Mouse (Mus musculus) heart, postnatal 4 days (tissue): ENCODE data around the gene Rnf17. TPM values are rescaled to one million over a fixed set of nuclear protein-coding genes. Genes with fewer than 3 reads are reported as not detected.
A peak's percentile ranks its signal among the peaks of the same experiment; 100 is the strongest.

Experiments used
- DNase-seq: peaks from one replicate; pipeline ENCODE4 v3.0.0; 2021
- total RNA-seq, 2 experiments: library from RNA; stranded (reverse); gene quantifications; 2 replicates each; pipeline ENCODE4 v1.2.3; 2021

Gene Rnf17
- total RNA-seq, 2 experiments from 2014 or later = 1.6 TPM

GRCm38 (mm10) chr14:56512084-56512483 is 109.7 kb downstream of the Rnf17 start:
- peak; percentile 15 for DNase-seq

- no peak for DNase-seq
These were observed 112.4 kb downstream of the Rnf17 start for GRCm38 (mm10) chr14:56514775-56515174.

DNA sequence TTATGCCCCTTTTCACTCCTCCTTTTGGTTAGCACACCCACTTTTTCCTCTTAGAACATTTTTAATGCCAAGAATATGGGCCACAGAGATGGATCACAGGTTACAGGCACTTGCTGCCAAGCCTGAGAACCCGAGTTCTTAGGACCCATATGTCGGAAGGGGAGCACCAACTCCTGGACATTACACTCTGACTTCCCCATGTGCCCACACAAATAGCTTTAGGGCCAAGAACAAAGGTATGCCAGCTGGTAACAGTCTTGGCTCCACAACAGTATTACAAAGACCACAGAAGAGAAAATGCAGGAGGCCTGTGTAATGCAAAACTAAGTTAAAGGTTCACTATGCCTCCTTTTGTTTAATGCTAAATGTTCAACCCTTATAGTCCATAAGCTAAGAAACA is 128.4 kb downstream of the Rnf17 start:
- no peak for DNase-seq

DNA sequence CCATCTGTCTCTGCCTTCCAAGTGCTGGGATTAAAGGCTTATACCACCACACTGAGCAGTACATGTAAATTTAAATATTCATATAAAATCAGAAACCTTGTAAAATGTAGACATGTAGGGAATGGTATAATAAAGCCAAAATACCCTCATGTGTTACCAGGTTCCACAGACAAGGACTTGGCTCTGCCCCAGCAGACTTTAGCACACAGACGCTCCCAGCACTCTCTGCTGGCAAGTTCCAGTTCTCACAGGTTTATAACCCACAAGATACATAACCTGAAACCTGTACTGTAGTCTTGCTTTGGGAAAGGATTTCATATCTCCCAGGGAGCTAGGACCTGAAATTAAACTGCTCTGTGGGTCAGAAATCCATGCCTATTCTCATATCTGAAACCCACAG is 142.6 kb downstream of the Rnf17 start:
- no peak for DNase-seq

GRCm38 (mm10) chr14:56545491-56545890 is 143.1 kb downstream of the Rnf17 start:
- no peak for DNase-seq

DNA sequence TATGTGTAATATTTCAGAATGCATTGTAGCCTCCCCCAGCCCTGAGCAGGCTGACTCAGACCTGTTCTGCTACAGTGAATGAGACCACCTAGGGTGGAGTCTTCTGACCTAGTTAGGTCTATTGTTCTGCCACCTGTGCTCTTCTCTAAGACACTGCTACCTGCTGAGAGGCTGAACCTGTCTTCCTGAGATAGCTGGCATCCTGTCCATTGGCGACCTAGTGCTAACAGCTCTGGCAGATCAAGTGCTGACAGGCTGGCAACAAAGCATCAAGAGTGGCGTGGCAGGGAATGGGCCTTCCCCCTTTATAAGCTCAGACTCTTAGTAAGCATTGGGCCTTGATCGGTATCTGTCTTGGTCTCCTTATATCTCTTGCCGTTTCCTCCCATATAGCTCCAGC is 148.6 kb downstream of the Rnf17 start:
- DNase-seq = no peak

DNA sequence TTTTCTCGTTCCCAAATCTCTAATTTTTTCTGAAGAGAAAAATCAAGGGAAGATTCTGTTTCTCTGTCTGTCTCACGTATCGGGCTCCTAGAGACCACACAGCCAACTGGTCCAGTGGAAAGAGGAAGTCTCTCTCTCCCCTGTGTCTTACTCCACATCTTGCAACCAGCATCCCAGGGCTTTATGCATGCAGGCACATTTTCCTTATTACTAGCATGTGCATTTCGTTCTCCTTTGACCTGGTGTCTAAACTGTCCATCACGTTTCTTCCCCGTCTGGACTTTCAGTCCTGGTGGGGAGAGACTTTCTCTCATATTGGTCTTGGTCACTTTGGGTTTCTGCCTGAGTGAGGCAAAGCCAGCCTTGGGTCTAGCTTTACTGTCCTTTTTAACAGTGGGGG is 150.5 kb downstream of the Rnf17 start:
- no peak for DNase-seq

DNA sequence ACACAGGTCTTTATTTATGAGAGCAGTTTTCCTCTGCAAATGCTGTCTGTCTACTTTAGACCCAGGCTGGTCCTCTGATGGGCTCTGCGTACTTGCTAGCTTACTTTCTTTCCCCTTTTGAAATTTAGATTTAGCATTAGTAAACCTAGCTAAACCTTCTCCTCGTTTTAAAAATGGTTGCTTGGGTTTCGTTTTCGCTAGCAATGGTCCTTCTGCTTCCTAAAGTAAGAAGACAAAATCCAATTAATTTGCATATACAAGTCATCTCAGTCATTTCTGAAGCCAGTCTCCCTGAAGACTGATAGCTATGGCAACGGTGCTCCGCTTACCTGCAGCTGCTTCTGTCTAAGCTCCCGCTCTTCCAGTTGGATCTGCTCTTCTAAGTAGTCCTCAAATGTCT is 150.9 kb downstream of the Rnf17 start:
- no peak for DNase-seq

GRCm38 (mm10) chr14:56554716-56555115 is 152.3 kb downstream of the Rnf17 start:
- DNase-seq = no peak

DNA sequence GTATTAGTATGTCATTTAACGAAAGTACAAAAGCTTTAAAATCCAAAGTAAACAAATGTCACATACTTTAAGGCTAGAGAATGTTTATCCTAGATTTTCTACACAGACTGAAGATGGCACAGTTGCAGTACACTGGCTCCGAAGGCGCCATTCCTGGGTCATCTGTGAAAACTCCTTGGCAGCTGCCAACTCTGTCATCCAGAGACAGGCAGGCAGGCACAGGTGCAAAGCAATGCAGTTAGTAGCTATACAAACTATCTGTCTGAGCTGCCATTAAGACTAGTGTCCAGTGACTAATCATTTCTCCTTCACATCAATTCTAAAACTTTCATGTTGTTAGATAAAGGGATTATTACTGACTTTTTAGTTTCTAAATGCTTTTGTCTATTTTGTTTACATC is 156.8 kb downstream of the Rnf17 start:
- DNase-seq = no peak

- no peak for DNase-seq
These were observed 165.1 kb downstream of the Rnf17 start for GRCm38 (mm10) chr14:56567476-56567875.

GRCm38 (mm10) chr14:56569041-56569440 is 166.7 kb downstream of the Rnf17 start:
- no peak for DNase-seq

- peak; percentile 97 for DNase-seq
These were observed 169.1 kb downstream of the Rnf17 start for GRCm38 (mm10) chr14:56571310-56572093.

DNA sequence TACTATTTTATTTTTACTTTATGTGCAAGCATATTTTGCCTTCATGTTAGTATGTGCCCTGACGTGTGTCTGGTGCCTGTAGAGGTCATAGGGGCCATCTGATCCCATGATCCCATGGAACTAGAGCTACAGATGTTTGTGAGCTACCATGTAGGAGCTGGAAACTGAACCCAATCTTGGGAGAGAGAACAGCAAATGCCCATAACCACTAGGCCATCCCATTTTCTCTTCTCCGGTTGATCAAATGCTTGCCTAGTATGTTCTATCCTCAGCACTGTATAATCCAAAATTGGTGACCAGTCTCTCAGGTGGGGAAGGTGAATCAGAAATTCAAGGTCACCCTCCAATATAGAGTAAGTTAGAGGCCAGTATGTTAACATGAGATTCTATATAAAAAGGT is 170.2 kb downstream of the Rnf17 start:
- no peak for DNase-seq

Other genes with a start within 250 kb of the Rnf17 start
- gene Gzmg, start 243.0 kb upstream of the Rnf17 start, total RNA-seq = not detected
- gene Gzmn, start 228.0 kb upstream of the Rnf17 start, total RNA-seq = not detected
- gene Gzmf, start 191.2 kb upstream of the Rnf17 start, total RNA-seq = not detected
- gene Gzmc, start 167.9 kb upstream of the Rnf17 start, total RNA-seq = not detected
- not detected for gene Gzmb, start 140.3 kb upstream of the Rnf17 start, total RNA-seq
- gene Atp12a, start 37.5 kb upstream of the Rnf17 start, total RNA-seq = not detected
- 1 to 10 TPM; 5.7 to 6.8 TPM for gene Cenpj, start 172.8 kb downstream of the Rnf17 start, total RNA-seq
- gene Parp4, start 173.0 kb downstream of the Rnf17 start, total RNA-seq = 10 to 100 TPM; 29.4 to 29.8 TPM